Mouse (Mus musculus) brown adipose tissue, adult 24 weeks (tissue): ENCODE data around the gene Disc1. TPM values are rescaled to one million over a fixed set of nuclear protein-coding genes. Genes with fewer than 3 reads are reported as not detected.

Experiments used
- H3K27ac ChIP-seq: fragments of 200-500 bp; replicated peaks from 2 replicates; pipeline ENCODE4 v1.5.1; 2012; ENCODE audit warnings: low read depth, mild to moderate bottlenecking, low read length
- H3K4me1 ChIP-seq: fragments of 200-500 bp; 2 replicates; pipeline ENCODE4 v1.6.1; 2012; ENCODE audit warnings: low read length, mixed read lengths; ENCODE audit not compliant: control insufficient read depth, insufficient read depth, insufficient read length
- H3K4me3 ChIP-seq: fragments of 200-500 bp; 2 replicates; pipeline ENCODE4 v1.5.1; 2012; ENCODE audit warnings: low read depth, mild to moderate bottlenecking, low read length, moderate library complexity; ENCODE audit not compliant: insufficient read depth
- polyA plus RNA-seq: library from polyadenylated mRNA; stranded (reverse); fragments of >200 nt; gene quantifications from 2 replicates; pipeline ENCODE4 v1.2.4, GENCODE M21; 2012; ENCODE audit not compliant: missing spikeins, insufficient read depth, insufficient read length

The Disc1 gene
- 0.40 TPM in 1 of 2 replicates, not detected in the other for polyA plus RNA-seq

GRCm38 (mm10) chr8:125053505-125054435 lies at the start of gene Disc1:
TSS of gene Disc1 (plus strand) at chr8:125054195.
- peaks cover 2% of the 10 kb centered on the region; the same call in 1 of the 2 replicates for H3K4me1 ChIP-seq
- H3K27ac ChIP-seq: peak within 1 kb of the TSS; percentile 61
- H3K4me3 ChIP-seq: peak within 1 kb of the TSS; percentile 76

GRCm38 (mm10) chr8:125012695-125013627 lies 41.0 kb upstream of the Disc1 start, which contains the start of gene Tsnax:
TSS of gene Tsnax (plus strand) at chr8:125012997.
- H3K27ac ChIP-seq: peak within 1 kb of the TSS; percentile 60
- peak within 1 kb of the TSS; percentile 91 for H3K4me3 ChIP-seq
- peaks cover 7% of the 10 kb centered on the region; the same call in 1 of the 2 replicates for H3K4me1 ChIP-seq

- Histone ChIP-seq H3K4me3 (no peak overlapping the region), H3K4me1 (peaks cover 22% of the 10 kb centered on the region; the same call in 1 of the 2 replicates), H3K27ac (peak overlapping the region; percentile 32; the same call in 1 of the 2 replicates)
Measured at GRCm38 (mm10) chr8:125024085-125024484, 29.9 kb upstream of the Disc1 start.

GRCm38 (mm10) chr8:125027211-125027610 lies 26.8 kb upstream of the Disc1 start:
- Histone ChIP-seq H3K4me3 (no peak overlapping the region), H3K27ac (peak overlapping the region; percentile 89), H3K4me1 (peaks cover 25% of the 10 kb centered on the region)

GRCm38 (mm10) chr8:125028841-125029240 lies 25.2 kb upstream of the Disc1 start:
- H3K27ac ChIP-seq: no peak overlapping the region
- H3K4me1 ChIP-seq: peaks cover 29% of the 10 kb centered on the region
- no peak overlapping the region for H3K4me3 ChIP-seq

GRCm38 (mm10) chr8:125031276-125031675 lies 22.7 kb upstream of the Disc1 start:
- no peak overlapping the region for H3K4me3 ChIP-seq
- peaks cover 36% of the 10 kb centered on the region for H3K4me1 ChIP-seq
- H3K27ac ChIP-seq: no peak overlapping the region; the same call in 1 of the 2 replicates

- Histone ChIP-seq H3K4me1 (peaks cover 28% of the 10 kb centered on the region), H3K4me3 (no peak overlapping the region), H3K27ac (peak overlapping the region; percentile 31; the same call in 1 of the 2 replicates)
Measured at GRCm38 (mm10) chr8:125034669-125035068, 19.3 kb upstream of the Disc1 start.

- Histone ChIP-seq H3K4me1 (peaks cover 40% of the 10 kb centered on the region), H3K27ac (peak overlapping the region; percentile 94), H3K4me3 (no peak overlapping the region)
Measured at GRCm38 (mm10) chr8:125037081-125037480, 16.9 kb upstream of the Disc1 start.

- Histone ChIP-seq H3K27ac (peak overlapping the region; percentile 85), H3K4me1 (peaks cover 43% of the 10 kb centered on the region), H3K4me3 (no peak overlapping the region)
Measured at GRCm38 (mm10) chr8:125038731-125039130, 15.3 kb upstream of the Disc1 start.

GRCm38 (mm10) chr8:125040587-125041375 lies 13.2 kb upstream of the Disc1 start:
- 0 out of 2 replicates have a peak overlapping the region, but pooled peaks have one; percentile 11 for H3K27ac ChIP-seq
- H3K4me3 ChIP-seq: no peak overlapping the region
- peaks cover 39% of the 10 kb centered on the region for H3K4me1 ChIP-seq

GRCm38 (mm10) chr8:125041496-125041895 lies 12.5 kb upstream of the Disc1 start:
- peak overlapping the region; percentile 11; the same call in 1 of the 2 replicates for H3K27ac ChIP-seq
- peaks cover 32% of the 10 kb centered on the region for H3K4me1 ChIP-seq
- H3K4me3 ChIP-seq: no peak overlapping the region

- H3K27ac ChIP-seq: peak overlapping the region; percentile 94
- no peak overlapping the region for H3K4me3 ChIP-seq
- H3K4me1 ChIP-seq: peaks cover 27% of the 10 kb centered on the region
Measured at GRCm38 (mm10) chr8:125043394-125043793, 10.6 kb upstream of the Disc1 start.

GRCm38 (mm10) chr8:125043935-125044334 lies 10.1 kb upstream of the Disc1 start:
- Histone ChIP-seq H3K4me3 (no peak overlapping the region), H3K27ac (peak overlapping the region; percentile 87), H3K4me1 (peaks cover 27% of the 10 kb centered on the region)

- no peak overlapping the region for H3K4me3 ChIP-seq
Measured at GRCm38 (mm10) chr8:125045760-125046159, 8.2 kb upstream of the Disc1 start.

More at GRCm38 (mm10) chr8:125045760-125046159, 8.2 kb upstream of the Disc1 start:
- peaks cover 22% of the 10 kb centered on the region for H3K4me1 ChIP-seq
- no peak overlapping the region for H3K27ac ChIP-seq
